Mouse (Mus musculus) kidney, postnatal 36 days (tissue): ENCODE results near the gene Rfpl4.
"Not testable (repeated sequence)": the region's sequence is repeated elsewhere in the genome, so short reads cannot be mapped to it uniquely, and the experiment has no call there.

Source experiments
- DNase-seq, 2 experiments: peaks; one replicate each; pipeline ENCODE4 v3.0.0; 2021 to 2022; ENCODE audit warnings: mixed read lengths in 2 of 2

Rfpl4 gene

GRCm38 (mm10) chr7:5080010-5080751 lies 36.6 kb downstream of the Rfpl4 start, which contains the start of gene Epn1:
Gene Epn1, plus strand, starts transcription at chr7:5080235.
- peak; percentile 98 to 99 for DNase-seq

- DNase-seq: not testable (repeated sequence)
Measured at GRCm38 (mm10) chr7:5079365-5080009, 37.3 kb downstream of the Rfpl4 start.

- DNase-seq: no peak
Measured at GRCm38 (mm10) chr7:5076931-5077330, 39.8 kb downstream of the Rfpl4 start.

GRCm38 (mm10) chr7:5074984-5075383 lies 41.8 kb downstream of the Rfpl4 start:
- peak in 1 of 2 experiments; percentile 50 for DNase-seq

DNA sequence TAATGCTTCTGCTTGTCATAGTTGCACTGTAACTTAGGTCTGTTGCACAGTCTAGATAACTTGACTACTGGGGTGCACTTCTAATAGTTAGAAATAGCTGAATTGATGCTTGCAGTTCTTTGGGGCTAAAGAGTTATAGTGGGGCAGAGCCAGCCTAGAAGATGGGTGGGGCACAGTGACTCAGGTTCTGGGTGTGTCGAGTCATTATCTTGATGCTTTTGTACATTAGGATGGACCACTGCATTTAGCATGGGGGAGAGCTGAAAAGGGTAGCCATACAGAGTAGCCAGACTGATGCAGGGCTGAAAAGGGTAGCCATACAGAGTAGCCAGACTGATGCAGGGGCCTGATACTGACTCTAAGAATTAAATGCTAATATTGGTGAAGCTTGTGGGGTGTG lies 43.2 kb downstream of the Rfpl4 start:
- DNase-seq: no peak

DNA sequence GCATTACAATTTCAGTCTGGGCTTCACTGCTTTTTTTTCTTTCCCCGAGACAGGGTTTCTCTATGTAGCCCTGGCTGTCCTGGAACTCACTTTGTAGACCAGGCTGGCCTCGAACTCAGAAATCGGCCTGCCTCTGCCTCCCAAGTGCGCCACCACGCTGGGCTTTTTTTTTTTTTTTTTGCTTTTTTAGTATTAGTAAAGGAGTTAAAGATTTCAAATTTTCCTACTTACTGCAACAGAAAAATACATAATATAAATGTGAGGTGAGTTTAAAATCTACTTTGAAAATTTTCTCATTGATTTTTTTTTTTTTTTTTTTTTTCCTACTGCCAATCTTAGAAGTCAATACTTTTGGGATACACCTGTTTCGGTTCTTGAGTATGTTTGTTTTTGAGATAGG lies 51.9 kb downstream of the Rfpl4 start:
- no peak for DNase-seq

GRCm38 (mm10) chr7:5062360-5063001 lies 54.3 kb downstream of the Rfpl4 start:
- peak; percentile 77 to 81 for DNase-seq

DNA sequence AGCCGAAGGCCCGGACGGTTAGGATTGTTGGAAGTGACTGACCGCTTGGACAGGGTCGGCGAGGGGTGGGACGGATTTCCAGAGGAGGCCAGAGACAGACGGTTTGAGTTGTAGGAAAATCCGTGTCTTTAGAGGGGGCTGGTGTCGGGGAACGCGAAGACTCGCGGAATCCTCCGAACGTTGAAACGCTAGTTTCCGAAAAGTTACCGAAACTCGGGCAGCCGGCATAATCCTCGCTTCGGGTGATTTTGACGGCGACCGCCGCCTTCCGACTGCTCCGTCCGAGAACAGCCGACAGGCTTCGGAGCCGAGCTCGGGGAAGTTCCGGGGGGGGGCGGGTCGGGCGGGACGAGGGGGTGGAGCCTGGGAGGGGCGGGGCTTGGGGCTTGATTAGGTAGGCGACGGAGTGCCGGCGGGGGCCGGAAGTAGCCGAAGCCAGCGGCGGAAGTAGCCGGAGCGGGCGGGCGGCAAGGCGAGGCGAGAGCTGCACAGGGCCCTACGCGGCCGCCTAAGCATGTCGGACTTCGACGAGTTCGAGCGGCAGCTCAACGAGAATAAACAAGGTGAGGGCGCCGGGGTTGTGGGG lies 54.9 kb downstream of the Rfpl4 start, which contains the start of gene U2af2:
Gene U2af2, plus strand, starts transcription at position 370 of the 586 bp plus-strand sequence.
- DNase-seq: peak; percentile 95 to 98

DNA sequence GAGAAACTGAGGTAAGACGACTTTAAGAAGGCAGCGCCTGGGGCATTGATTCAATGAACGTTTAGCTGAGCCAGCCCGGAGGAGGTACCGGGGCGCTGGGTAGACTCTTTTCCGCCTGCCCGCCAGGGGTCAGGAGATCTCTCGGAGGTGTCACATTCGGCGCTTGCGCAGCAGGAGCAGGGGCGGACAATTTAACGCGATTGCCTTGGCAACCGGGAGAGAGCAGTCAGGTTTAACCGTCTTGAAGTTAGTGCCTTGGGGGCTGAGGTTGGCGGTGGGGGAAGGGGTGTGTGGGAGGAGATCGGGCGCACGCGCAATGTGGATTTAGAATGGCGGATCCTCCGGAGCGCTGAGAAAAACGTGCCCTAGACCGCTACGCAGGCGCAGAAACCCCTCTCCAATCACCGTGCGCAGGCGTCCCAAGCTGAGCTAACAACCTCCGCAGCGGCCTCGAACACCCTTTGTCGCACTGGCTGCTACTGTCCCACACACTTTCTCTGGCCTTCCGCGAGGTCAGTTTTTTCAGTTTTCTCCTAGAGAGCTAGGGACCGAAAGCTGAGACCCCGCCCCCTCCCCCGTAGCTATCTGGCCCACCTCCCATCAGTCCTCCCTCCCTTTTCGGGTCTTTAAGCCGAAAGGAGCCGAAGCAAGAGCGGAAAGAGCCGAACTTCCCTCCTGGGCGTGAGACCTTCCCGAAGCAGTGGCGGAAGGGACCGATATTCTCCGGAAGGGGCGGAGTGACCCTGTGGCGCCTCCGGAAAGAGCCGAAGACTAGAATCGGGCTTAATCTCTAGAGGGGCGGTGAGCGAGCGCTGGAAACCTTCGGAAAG lies 55.6 kb downstream of the Rfpl4 start:
- peak; percentile 99 for DNase-seq

- DNase-seq: peak; percentile 87 to 91
Measured at GRCm38 (mm10) chr7:5060239-5060731, 56.5 kb downstream of the Rfpl4 start.
